Mouse (Mus musculus) cerebellum, adult 2 months (tissue): ENCODE measurements around the gene Gm21992. TPM values are rescaled to one million over a fixed set of nuclear protein-coding genes. Genes with fewer than 3 reads are reported as not detected.
A peak's percentile ranks its signal among the peaks of the same experiment; 100 is the strongest.

Experiments
- DNase-seq, 2 experiments: peaks; one replicate each; pipeline ENCODE4 v3.0.0; 2021
- H3K27ac ChIP-seq: fragments of 200-500 bp; 2 replicates; pipeline ENCODE4 v1.5.1; 2012; ENCODE audit warnings: low read length, control low read depth, inconsistent platforms; ENCODE audit not compliant: insufficient read depth
- H3K27me3 ChIP-seq: fragments of 200-500 bp; 2 replicates; pipeline ENCODE4 v1.6.1; 2012; ENCODE audit warnings: inconsistent platforms, mild to moderate bottlenecking, low read length, moderate library complexity; ENCODE audit not compliant: control insufficient read depth, insufficient read depth
- H3K4me1 ChIP-seq: fragments of 200-500 bp; 2 replicates; pipeline ENCODE4 v1.6.1; 2011; ENCODE audit warnings: low read length; ENCODE audit not compliant: control insufficient read depth, insufficient read depth
- H3K4me3 ChIP-seq: fragments of 200-500 bp; replicated peaks from 2 replicates; pipeline ENCODE3; 2011; ENCODE audit warnings: mild to moderate bottlenecking, low read depth, low read length, control low read depth; ENCODE audit not compliant: insufficient read depth
- CTCF ChIP-seq: fragments of 200-500 bp; IDR thresholded peaks from 2 replicates; pipeline ENCODE4 v1.5.1; 2011; ENCODE audit warnings: low read depth, mild to moderate bottlenecking, control low read depth, low read length, moderate library complexity, borderline replicate concordance; ENCODE audit not compliant: insufficient read depth
- POLR2A ChIP-seq: fragments of 200-500 bp; IDR thresholded peaks from 2 replicates; pipeline ENCODE4 v1.6.1; 2011; ENCODE audit warnings: low read length, control low read depth, borderline replicate concordance; ENCODE audit not compliant: insufficient read depth
- WGBS: fragments of 180-500 bp; shearing (Covaris S2); methylation state at CpG from one replicate; pipeline ENCODE4 v1.1.7; 2018; 5-methylcytosine and 5-hydroxymethylcytosine counted together
- polyA plus RNA-seq: library from polyadenylated mRNA; depleted of rRNA; stranded (reverse); fragments of >200 nt; gene quantifications from 2 replicates; pipeline ENCODE4 v1.2.3, GENCODE M21; 2012

Gm21992 gene
- polyA plus RNA-seq, 1 experiment = 17.9 TPM

DNA sequence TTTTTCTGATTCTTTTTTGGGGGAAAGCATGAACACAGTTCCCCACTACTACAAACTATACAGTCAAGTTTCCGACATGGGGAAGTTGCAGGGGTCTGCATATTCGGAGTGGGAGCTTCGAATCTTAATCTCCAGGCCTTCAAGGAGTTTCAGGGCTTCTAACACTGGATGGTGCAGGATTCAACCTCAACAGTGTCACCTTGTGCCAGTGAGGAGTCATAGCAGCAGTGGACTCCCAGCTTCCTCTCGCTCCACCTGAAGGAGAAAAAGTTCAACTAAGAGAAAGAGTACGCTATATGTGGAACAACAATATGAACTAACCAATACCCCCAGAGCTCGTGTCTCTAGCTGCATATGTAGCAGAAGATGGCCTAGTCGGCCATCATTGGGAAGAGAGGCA, 36.1 kb upstream of the Gm21992 start:
- Histone ChIP-seq H3K27me3 (no peaks in the 10 kb centered on the region; the same call in 1 of the 2 replicates), H3K27ac (no peak overlapping the region), H3K4me3 (no peak overlapping the region), H3K4me1 (no peaks in the 10 kb centered on the region)
- TF ChIP-seq POLR2A (no peak), CTCF (peak; percentile 77)
- WGBS = 23% methylated on average over 7 of the region's 7 CpGs
- DNase-seq = peak; percentile 47 to 50

DNA sequence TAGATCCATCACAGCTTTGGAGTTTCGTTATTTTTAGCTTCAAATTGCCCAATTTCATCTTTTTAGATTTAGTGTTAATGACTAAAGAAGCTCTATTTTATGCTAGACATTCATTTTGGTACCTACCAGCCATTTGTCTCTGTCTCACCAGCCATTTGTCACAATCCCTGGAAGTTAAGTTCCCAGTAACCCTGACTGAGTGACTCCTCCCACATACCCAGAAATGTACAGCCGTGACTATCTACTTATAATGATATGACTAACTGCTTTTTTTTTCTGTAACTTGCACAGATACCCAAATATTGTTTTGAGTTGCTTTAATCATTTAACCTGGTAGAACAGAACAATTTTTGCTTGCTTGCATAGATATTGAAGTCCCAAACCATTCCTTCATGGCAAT, 34.4 kb upstream of the Gm21992 start:
- Histone ChIP-seq H3K27me3 (no peaks in the 10 kb centered on the region; the same call in 1 of the 2 replicates), H3K27ac (no peak overlapping the region), H3K4me3 (no peak overlapping the region), H3K4me1 (no peaks in the 10 kb centered on the region)
- TF ChIP-seq POLR2A (no peak), CTCF (no peak)
- WGBS = 71% methylated on average over 2 of the region's 2 CpGs
- no peak for DNase-seq

DNA sequence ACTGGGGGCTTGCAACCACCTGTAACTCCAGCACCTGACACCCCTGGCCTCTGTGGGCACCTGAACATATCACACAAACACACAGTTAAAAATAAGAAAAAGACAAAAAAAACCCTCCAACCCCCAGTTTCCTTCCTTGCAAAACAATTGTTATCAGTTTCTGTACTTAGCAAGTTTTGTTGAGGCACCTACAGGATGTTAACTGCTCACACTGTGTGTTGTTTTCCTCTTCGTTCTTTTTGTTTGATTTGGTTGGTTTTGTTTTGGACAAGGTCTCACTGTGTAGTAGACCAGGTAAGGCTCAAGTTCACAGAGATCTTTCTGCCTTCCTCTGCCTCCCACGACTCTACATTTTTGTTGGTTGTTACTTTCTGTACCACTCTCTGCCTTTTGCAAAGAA, 31.2 kb upstream of the Gm21992 start:
- WGBS = 71% methylated on average over 2 of the region's 2 CpGs
- Histone ChIP-seq H3K27me3 (no peaks in the 10 kb centered on the region; the same call in 1 of the 2 replicates), H3K4me1 (0 out of 2 replicates have a peak, but pooled peaks cover 3% of the 10 kb centered on the region), H3K27ac (no peak overlapping the region), H3K4me3 (no peak overlapping the region)
- no peak for TF ChIP-seq POLR2A
- TF ChIP-seq CTCF = no peak
- DNase-seq = no peak

DNA sequence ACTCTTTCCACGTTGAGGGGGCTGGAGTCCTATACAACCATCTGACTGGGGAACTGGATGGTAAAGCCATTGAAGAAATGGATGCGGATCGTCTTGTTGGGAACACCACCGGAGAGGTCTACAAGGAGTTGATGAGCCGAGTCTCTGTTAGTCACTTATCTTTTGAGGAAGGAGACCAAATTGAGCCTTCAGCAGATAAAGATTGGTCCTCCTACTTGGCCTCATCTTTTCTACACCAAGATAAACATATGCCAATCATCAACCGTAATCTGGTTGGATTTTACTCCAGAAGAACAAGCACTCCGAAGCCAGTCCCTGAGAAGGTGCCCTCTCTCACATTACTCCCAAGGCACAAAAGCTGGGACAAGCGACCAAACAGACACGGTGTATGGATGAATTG, 29.4 kb upstream of the Gm21992 start:
- no peak for DNase-seq
- Histone ChIP-seq H3K4me3 (no peak overlapping the region), H3K27ac (no peak overlapping the region), H3K4me1 (0 out of 2 replicates have a peak, but pooled peaks cover 3% of the 10 kb centered on the region), H3K27me3 (no peaks in the 10 kb centered on the region)
- WGBS = 85% methylated on average over 9 of the region's 9 CpGs
- TF ChIP-seq POLR2A (no peak), CTCF (no peak)

DNA sequence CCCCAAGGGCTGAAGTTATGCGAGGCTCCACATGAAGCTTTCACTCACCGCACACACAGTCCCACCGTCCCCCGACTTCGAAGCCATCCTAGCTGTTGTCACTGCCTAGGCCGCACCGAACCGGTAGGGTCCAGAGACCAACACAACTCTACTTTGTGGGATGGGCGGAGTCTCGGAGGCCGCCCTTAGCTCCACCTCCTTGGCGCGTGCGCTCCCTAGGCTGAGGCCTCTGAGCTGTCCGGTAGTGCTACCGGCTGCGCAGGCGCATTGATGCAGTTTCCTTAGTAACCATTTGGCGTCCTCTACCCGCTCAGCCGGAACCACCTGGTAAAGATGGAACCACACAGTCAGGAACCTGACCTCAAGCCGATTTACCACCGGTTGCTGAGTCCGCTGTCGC, 27.7 kb upstream of the Gm21992 start, which contains the start of the genes Ccs and Ccdc87:
Gene Ccs, minus strand, starts transcription at position 184 of the 400 bp plus-strand sequence.
Gene Ccdc87, plus strand, starts transcription at position 218 of the 400 bp plus-strand sequence.
- H3K27ac ChIP-seq = no peak within 1 kb of the TSS
- DNase-seq = peak; percentile 97
- under 1% methylated on average over 25 of the region's 25 CpGs for WGBS
- no peaks in the 10 kb centered on the region for H3K27me3 ChIP-seq
- TF ChIP-seq POLR2A (peak; percentile 54; the same call in 1 of the 2 replicates), CTCF (no peak)
- H3K4me1 ChIP-seq = 0 out of 2 replicates have a peak, but pooled peaks cover 3% of the 10 kb centered on the region
- peak within 1 kb of the TSS; percentile 92 for H3K4me3 ChIP-seq

DNA sequence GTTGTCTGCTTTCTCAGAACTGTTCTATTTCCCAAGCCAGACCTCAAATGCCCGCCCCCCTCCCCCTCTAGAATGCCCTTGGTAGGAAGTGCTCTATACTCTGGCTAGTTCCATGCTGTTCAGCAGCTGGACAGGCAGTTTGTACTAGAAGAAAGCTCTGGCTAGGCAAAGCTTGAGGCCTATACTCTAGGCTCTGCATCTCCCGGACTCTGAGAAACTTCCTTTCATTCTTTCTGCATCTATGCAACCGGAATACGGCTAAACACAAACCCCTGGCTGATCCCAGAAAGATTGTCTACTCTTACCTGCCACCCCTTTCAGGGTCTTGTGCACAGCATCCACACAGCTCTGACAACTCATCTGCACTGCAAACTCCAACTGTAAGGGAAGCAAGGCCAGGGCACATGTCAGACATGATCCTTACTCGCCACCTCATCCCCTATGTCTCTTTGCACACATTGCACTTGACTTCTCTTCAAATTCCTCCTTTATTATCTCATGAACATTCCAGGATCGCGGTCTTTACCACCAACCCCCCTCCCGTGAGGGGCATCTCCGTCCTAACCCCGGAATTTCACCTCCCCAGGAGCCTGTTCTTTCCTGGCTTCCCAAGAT, 27.2 kb upstream of the Gm21992 start:
- no peaks in the 10 kb centered on the region for H3K27me3 ChIP-seq
- H3K4me1 ChIP-seq = 0 out of 2 replicates have a peak, but pooled peaks cover 3% of the 10 kb centered on the region
- TF ChIP-seq CTCF (no peak), POLR2A (no peak)
- WGBS = 24% methylated on average over 10 of the region's 10 CpGs
- H3K27ac ChIP-seq = no peak overlapping the region
- H3K4me3 ChIP-seq = peak overlapping the region; percentile 92
- no peak for DNase-seq

DNA sequence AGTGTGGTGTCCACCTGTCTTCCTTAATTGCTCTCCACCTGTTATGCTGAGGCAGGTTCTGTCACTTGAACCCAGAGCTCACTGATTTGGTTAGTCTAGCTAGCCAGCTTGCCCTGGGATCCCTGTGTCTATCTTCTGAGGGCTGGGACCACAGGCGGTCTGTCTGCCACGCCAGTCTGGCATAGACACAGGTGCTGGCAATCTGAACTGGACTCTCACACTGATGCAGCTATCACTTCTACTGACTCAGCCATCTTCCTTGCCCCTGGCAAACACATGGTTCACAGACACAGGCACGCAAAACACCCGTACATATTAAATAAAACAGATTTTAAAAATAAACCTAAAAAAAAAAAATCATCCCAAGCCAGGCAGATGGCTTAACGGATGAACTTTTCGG, 25.6 kb upstream of the Gm21992 start:
- no peak overlapping the region for H3K27ac ChIP-seq
- WGBS = 63% methylated on average over 6 of the region's 6 CpGs
- H3K4me1 ChIP-seq = 0 out of 2 replicates have a peak, but pooled peaks cover 3% of the 10 kb centered on the region
- no peaks in the 10 kb centered on the region for H3K27me3 ChIP-seq
- no peak for DNase-seq
- no peak for TF ChIP-seq POLR2A
- TF ChIP-seq CTCF = no peak
- no peak overlapping the region for H3K4me3 ChIP-seq

DNA sequence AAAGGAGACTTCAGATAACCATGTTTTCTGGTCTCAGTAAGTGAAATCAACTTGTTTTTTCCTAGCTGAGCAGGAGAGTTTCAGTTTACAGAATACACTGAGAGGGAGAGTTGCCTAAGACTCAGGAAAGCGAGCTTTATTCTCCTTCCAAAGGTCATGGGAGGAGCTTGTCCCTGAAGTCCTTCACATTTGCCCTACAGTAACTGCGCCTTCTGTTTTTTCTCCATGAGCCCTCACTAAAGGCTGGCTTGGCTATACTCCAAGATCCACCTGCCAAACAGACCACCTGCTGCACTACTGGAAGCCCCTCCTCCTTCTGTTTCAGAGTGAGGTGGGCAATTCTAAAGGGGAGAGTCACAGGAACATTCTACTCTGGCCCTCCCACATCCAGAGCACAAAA, 24.7 kb upstream of the Gm21992 start:
- TF ChIP-seq CTCF (no peak), POLR2A (no peak)
- no peaks in the 10 kb centered on the region for H3K27me3 ChIP-seq
- no peak overlapping the region for H3K27ac ChIP-seq
- no peak for DNase-seq
- 0 out of 2 replicates have a peak, but pooled peaks cover 3% of the 10 kb centered on the region for H3K4me1 ChIP-seq
- 66% methylated on average over 2 of the region's 2 CpGs for WGBS
- no peak overlapping the region for H3K4me3 ChIP-seq
